Mouse (Mus musculus) liver, adult 2 months (tissue): ENCODE data around the gene Svop. TPM values are rescaled to one million over a fixed set of nuclear protein-coding genes. Genes with fewer than 3 reads are reported as not detected.

Experiments
- DNase-seq: peaks from one replicate; pipeline ENCODE4 v3.0.0-alpha.2; 2011; ENCODE audit warnings: low read depth, low spot score; ENCODE audit errors: extremely low read depth
- H3K27ac ChIP-seq: fragments of 200-500 bp; replicated peaks from 2 replicates; pipeline ENCODE4 v1.5.1; 2012; ENCODE audit warnings: low read depth, mild to moderate bottlenecking, control low read depth, inconsistent platforms, low read length; ENCODE audit not compliant: insufficient read depth
- H3K27me3 ChIP-seq: fragments of 200-500 bp; 2 replicates; pipeline ENCODE4 v1.6.1; 2012; ENCODE audit warnings: mild to moderate bottlenecking, moderate library complexity, low read length, inconsistent platforms; ENCODE audit not compliant: control insufficient read depth, insufficient read depth
- H3K36me3 ChIP-seq: fragments of 200-500 bp; 2 replicates; pipeline ENCODE4 v1.6.1; 2012; ENCODE audit warnings: low read length, inconsistent platforms; ENCODE audit not compliant: control insufficient read depth, insufficient read depth
- H3K4me1 ChIP-seq: fragments of 200-500 bp; 2 replicates; pipeline ENCODE4 v1.6.1; 2011; ENCODE audit warnings: low read length; ENCODE audit not compliant: control insufficient read depth, insufficient read depth
- H3K4me3 ChIP-seq: fragments of 200-500 bp; 2 replicates; pipeline ENCODE4 v1.5.1; 2011; ENCODE audit warnings: low read depth, mild to moderate bottlenecking, control low read depth, low read length, moderate library complexity; ENCODE audit not compliant: insufficient read depth
- H3K79me2 ChIP-seq: fragments of 200-500 bp; 2 replicates; pipeline ENCODE4 v1.6.1; 2012; ENCODE audit warnings: inconsistent platforms, mild to moderate bottlenecking, low read length, moderate library complexity; ENCODE audit not compliant: control insufficient read depth, insufficient read depth
- H3K9ac ChIP-seq: fragments of 200-500 bp; 2 replicates; pipeline ENCODE4 v1.6.1; 2012; ENCODE audit warnings: low read depth, mild to moderate bottlenecking, control low read depth, inconsistent platforms, low read length
- CTCF ChIP-seq: fragments of 200-500 bp; IDR thresholded peaks from 2 replicates; pipeline ENCODE4 v1.5.1; 2011; ENCODE audit warnings: low read depth, low read length, control low read depth
- POLR2A ChIP-seq: fragments of 200-500 bp; IDR thresholded peaks from 2 replicates; pipeline ENCODE4 v1.6.1; 2011; ENCODE audit warnings: low read length, control low read depth; ENCODE audit not compliant: insufficient read depth; ENCODE audit errors: extremely low read depth
- WGBS: fragments of 180-500 bp; shearing (Covaris S2); methylation state at CpG from one replicate; pipeline ENCODE4 v1.1.7; 2018; 5-methylcytosine and 5-hydroxymethylcytosine counted together
- polyA plus RNA-seq: library from polyadenylated mRNA; depleted of rRNA; stranded (reverse); fragments of >200 nt; gene quantifications from 2 replicates; pipeline ENCODE4 v1.2.3, GENCODE M21; 2012; rRNA removed
- total RNA-seq: library from RNA; depleted of rRNA; stranded (reverse); fragments of >200 nt; gene quantifications from 2 replicates; pipeline ENCODE4 v1.2.3, GENCODE M21; 2014; rRNA removed

Gene Svop
- total RNA-seq (0.07 TPM in 1 of 2 replicates, not detected in the other), polyA plus RNA-seq (not detected in 2 replicates)

DNA sequence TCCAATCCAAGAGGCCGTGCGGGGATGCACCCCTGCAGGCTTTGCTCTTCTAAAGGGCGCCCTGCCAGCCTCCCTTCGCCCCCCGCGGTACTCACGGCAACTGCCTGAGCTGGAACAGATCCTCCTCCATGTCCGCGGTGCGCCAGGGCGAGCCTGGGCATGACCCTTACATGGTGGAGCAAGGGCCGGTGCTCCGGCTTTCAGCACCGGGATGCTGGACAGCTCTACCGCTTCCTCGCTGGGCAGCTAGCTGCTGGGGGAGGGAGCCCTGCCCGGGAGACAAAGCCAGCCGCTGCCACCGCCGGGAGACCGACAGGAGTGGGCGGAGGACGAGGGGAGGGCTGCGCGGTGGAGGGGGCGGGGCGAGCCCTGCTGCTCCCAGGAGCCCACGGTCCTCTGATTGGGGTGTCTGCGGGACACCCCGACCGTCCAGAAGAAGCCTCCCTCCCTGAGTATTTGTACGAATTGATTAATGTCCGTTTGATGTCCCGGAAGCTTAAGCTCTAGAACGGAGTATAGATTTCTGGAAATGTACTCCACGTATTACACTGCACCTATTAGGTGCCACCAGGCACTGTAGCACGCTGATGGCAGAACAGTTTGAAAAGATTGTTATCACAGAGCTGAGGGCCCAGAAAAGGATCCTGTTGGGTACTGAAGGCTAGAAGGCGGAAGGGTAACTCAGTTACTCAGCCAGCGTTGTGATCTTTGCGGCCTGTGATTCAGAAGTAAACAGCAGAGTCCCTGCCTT, at the start of gene Svop:
Svop (minus strand) TSS at position 514 of the 751 bp plus-strand sequence.
- no peak for DNase-seq
- Histone ChIP-seq H3K36me3 (no peaks in the 10 kb centered on the region), H3K4me3 (no peak within 1 kb of the TSS), H3K27ac (no peak within 1 kb of the TSS), H3K4me1 (no peaks in the 10 kb centered on the region), H3K9ac (no peak within 1 kb of the TSS), H3K27me3 (peaks cover 8% of the 10 kb centered on the region), H3K79me2 (no peaks in the 10 kb centered on the region)
- TF ChIP-seq POLR2A, result no peak
- no peak for TF ChIP-seq CTCF
- WGBS, result 4% methylated on average over 40 of the region's 40 CpGs

DNA sequence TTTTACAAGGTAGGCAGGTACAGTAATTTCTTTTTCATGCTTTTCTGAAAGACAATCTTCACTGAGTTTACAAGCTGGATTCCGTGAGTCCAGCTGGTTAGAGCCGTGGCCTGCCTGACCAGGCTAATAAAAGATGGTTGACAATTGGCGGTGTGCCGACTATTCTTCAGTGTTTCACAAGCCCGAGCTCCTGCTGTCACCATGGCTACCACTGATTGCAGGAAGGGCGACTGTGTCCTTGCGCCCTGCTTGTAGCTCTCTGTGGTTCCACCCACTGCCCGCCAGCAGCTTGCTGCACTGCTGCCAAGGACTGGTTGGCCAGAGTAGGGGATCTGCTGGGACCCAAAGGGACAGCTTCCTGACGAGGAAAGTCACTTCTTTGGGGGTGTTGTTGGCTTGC, 47.8 kb upstream of the Svop start:
- TF ChIP-seq CTCF, result no peak
- no peak for TF ChIP-seq POLR2A
- Histone ChIP-seq H3K4me3 (no peak overlapping the region), H3K9ac (no peak overlapping the region), H3K4me1 (peaks cover 11% of the 10 kb centered on the region), H3K27me3 (no peaks in the 10 kb centered on the region), H3K79me2 (no peaks in the 10 kb centered on the region), H3K27ac (peak overlapping the region; percentile 55), H3K36me3 (no peaks in the 10 kb centered on the region)
- 13% methylated on average over 9 of the region's 9 CpGs for WGBS
- DNase-seq, result peak; percentile 94

DNA sequence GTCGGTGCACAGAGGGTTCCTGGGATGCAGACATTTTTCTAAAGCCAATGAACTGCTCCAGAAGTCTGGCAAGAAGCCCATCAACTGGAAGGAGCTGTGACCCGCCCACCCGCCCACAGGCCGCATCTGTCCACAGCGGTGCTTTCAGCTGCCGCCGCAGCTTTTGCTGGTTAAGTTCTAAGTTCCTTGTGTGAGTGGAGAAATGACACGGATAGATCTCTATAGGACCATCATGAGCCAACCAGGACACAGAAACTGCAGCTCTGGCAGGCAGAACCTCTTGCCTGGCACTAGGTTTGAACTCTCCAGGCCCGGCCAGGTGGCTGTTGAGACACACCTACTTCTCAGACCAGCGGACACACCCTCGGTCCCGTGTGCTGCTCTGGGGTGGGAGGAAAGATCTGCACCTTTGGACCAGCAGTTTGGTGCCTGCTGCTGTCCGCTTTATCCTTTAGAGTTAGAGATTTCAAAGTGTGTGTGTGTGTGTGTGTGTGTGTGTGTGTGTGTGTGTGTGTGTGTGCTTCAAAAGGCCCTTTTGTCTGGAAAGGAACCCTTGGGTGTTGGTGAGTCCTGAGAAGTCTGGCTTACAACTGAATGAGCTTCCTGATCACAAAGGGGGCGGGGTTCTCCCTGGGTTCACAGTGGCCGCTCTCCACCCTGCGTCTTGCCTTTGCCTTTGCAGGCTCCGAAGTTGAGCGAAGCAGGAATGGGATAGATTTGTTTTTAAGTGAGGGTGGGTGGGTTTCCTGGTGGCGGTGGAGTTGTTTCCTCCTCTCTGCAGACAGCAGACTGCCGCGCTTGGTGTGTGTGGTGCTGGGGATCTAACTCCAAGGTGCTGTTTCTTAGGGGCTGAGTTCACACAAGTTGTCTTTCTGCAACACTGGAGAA, 47.2 kb upstream of the Svop start:
- TF ChIP-seq POLR2A (no peak), CTCF (no peak)
- Histone ChIP-seq H3K4me3 (no peak overlapping the region), H3K36me3 (no peaks in the 10 kb centered on the region), H3K27ac (0 out of 2 replicates have a peak overlapping the region, but pooled peaks have one; percentile 1), H3K79me2 (no peaks in the 10 kb centered on the region), H3K27me3 (no peaks in the 10 kb centered on the region), H3K4me1 (peaks cover 14% of the 10 kb centered on the region), H3K9ac (no peak overlapping the region)
- DNase-seq, result no peak
- 66% methylated on average over 21 of the region's 21 CpGs for WGBS

DNA sequence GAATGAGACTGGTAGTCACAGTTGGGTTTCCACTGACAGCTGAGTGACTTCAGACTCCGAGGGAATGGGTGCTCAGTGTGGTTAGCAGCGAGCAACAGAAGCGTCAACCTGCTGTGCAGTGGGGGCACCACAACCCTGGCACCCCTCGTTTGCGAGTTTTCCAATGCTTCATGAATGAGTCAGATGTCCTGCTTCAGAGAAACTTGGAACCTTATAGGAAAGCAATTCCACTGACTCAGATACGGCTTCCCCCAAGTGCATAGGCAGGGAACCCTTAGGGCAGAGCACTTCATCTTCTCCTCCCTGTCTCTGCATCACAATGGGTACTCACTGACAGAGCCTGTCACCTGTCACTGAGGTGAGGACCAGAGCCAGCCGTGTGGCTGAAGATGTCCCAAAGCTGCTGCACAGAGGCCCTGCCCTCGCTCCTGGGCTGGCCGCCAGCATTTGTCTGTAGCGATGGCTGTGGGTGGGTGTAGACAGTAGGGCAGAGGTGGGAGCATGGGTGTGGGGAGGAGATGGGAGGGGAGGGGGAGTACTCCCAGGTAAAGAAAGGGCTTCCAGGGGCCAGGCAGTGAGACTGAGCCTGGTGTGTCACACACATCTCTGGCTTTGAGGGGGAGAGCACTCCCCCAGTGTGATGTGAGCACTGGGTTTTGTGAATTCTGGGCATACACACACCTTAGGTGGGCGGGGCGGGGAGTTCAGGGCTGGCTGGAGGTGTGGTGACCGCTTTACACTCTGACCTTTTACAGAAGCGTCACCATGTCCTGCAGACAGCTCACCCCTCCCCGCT, 46.3 kb upstream of the Svop start:
- DNase-seq, result no peak
- WGBS, result 82% methylated on average over 15 of the region's 15 CpGs

DNA sequence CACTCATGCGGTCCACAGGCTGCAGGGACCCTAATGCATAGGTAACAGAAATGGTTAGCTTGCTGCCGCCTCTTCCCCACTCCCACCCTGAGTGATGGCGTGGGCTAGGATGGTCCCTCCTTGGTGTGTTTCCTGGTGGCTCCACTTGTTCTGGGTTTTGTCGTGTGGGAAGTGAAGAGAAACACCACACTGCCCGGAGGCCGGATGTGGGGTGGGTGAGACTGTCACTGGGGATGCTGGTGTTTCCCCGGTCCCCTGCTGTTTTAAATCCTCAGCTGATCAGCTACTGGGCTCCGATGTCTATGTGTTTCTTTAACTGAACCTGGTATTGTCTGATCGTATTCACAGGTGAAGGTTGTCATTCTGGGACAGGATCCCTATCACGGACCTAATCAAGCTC, 44.1 kb upstream of the Svop start:
- H3K27me3 ChIP-seq, result no peaks in the 10 kb centered on the region
- 93% methylated on average over 10 of the region's 10 CpGs for WGBS
- H3K9ac ChIP-seq, result no peak overlapping the region
- no peak overlapping the region for H3K4me3 ChIP-seq
- no peaks in the 10 kb centered on the region for H3K79me2 ChIP-seq
- TF ChIP-seq CTCF, result no peak
- no peak for DNase-seq
- H3K4me1 ChIP-seq, result peaks cover 22% of the 10 kb centered on the region
- no peaks in the 10 kb centered on the region for H3K36me3 ChIP-seq
- no peak overlapping the region for H3K27ac ChIP-seq

More for the DNA sequence above, 46.3 kb upstream of the Svop start:
- no peak for TF ChIP-seq POLR2A
- TF ChIP-seq CTCF, result no peak
- H3K4me1 ChIP-seq, result peaks cover 17% of the 10 kb centered on the region
- H3K79me2 ChIP-seq, result no peaks in the 10 kb centered on the region
- no peak overlapping the region for H3K9ac ChIP-seq
- no peak overlapping the region for H3K4me3 ChIP-seq
- no peak overlapping the region for H3K27ac ChIP-seq
- H3K27me3 ChIP-seq, result no peaks in the 10 kb centered on the region
- no peaks in the 10 kb centered on the region for H3K36me3 ChIP-seq
